Mouse (Mus musculus) forebrain, embryonic 15.5 days (tissue): ENCODE data around the gene Sco2. TPM values are rescaled to one million over a fixed set of nuclear protein-coding genes. Genes with fewer than 3 reads are reported as not detected.
A peak's percentile ranks its signal among the peaks of the same experiment; 100 is the strongest.

Source experiments
- ATAC-seq: fragments of 200-750 bp; cut with Nextera tagmentation; replicated peaks from 2 replicates; pipeline ENCODE4 v1.8.0; 2017; ENCODE audit warnings: mild to moderate bottlenecking, moderate TSS enrichment, moderate library complexity
- H3K27ac ChIP-seq: fragments of 300-500 bp; sonication (generic); replicated peaks from 2 replicates; pipeline ENCODE4 v1.5.1; 2015; ENCODE audit warnings: mild to moderate bottlenecking, inconsistent platforms
- H3K27me3 ChIP-seq: fragments of 300-500 bp; sonication (generic); 2 replicates; pipeline ENCODE4 v1.6.1; 2015; ENCODE audit warnings: inconsistent platforms
- H3K36me3 ChIP-seq: fragments of 300-500 bp; sonication (generic); 2 replicates; pipeline ENCODE4 v1.6.1; 2015; ENCODE audit warnings: mild to moderate bottlenecking, inconsistent platforms
- H3K4me1 ChIP-seq: fragments of 300-500 bp; sonication (generic); 2 replicates; pipeline ENCODE4 v1.6.1; 2015; ENCODE audit warnings: inconsistent platforms
- H3K4me2 ChIP-seq: fragments of 300-500 bp; sonication (generic); replicated peaks from 2 replicates; pipeline ENCODE4 v1.6.1; 2015; ENCODE audit warnings: mild to moderate bottlenecking, inconsistent platforms
- H3K4me3 ChIP-seq: fragments of 300-500 bp; sonication (generic); 2 replicates; pipeline ENCODE4 v1.5.1; 2015; ENCODE audit warnings: mild to moderate bottlenecking, inconsistent platforms
- H3K9ac ChIP-seq: fragments of 300-500 bp; sonication (generic); replicated peaks from 2 replicates; pipeline ENCODE4 v1.6.1; 2015; ENCODE audit warnings: mild to moderate bottlenecking, inconsistent platforms
- H3K9me3 ChIP-seq: fragments of 300-500 bp; sonication (generic); 2 replicates; pipeline ENCODE4 v1.6.1; 2016; ENCODE audit warnings: inconsistent platforms
- WGBS: fragments of 180-500 bp; shearing (Covaris S2); methylation state at CpG from one replicate; pipeline ENCODE4 v1.1.7; 2015; ENCODE audit warnings: mixed read lengths; 5-methylcytosine and 5-hydroxymethylcytosine counted together
- polyA plus RNA-seq: library from polyadenylated mRNA; unstranded; fragments of >200 nt; fragmentation: Nextera tagmentation; extraction: Ambion mirVana; gene quantifications from 2 replicates; pipeline ENCODE4 v1.2.1, GENCODE M21; 2015

Sco2 gene
- polyA plus RNA-seq, 1 experiment from 2014 or later = 10.2 TPM

DNA sequence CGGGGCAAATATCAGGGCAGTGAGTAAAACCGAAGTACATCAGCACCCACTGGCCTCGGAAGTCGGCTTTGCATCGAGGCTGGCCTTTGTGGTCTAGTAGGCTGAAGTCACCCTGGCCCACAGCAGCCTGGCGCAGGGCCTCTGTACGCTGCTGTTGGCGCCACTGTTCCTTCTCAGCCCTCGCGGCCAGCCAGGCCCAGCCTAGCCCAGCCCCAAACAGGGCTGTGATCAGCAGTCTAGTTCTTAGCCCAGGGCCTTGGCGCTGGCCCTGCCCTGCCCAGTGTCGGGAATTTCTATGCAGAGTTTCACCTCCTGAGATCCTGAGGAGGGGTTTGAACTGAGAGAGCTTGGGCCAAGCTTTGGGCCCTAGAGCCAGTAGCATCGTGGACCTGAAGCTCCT, 1.6 kb downstream of the Sco2 start:
- Histone ChIP-seq H3K27ac (no peak overlapping the region), H3K9me3 (no peaks in the 10 kb centered on the region), H3K27me3 (peaks cover 14% of the 10 kb centered on the region), H3K9ac (no peak overlapping the region), H3K4me1 (peaks cover 14% of the 10 kb centered on the region), H3K4me3 (no peak overlapping the region), H3K36me3 (peaks cover 55% of the 10 kb centered on the region), H3K4me2 (no peak overlapping the region)
- no peak for ATAC-seq
- WGBS = 92% methylated on average over 13 of the region's 13 CpGs

DNA sequence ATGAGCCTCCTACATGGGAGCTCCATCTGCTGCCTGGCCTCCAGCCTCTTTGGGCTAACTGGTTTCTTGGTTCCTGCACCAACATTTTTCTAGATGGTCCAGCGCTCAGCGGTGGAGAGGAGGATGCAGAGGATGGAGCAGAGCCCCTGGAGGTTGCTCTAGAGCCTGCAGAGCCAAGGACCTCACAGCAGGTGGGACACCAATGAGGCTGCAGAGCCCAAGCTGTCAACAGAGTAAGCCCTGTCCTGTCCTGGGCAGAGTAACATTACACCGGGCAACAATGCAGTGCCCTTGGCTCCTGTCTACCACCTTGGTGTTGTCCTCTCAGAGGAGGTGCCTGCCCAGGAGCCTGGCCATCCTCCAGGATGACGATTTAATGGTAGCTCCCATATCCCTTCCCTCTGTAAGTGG, 8.5 kb downstream of the Sco2 start:
- no peaks in the 10 kb centered on the region for H3K27me3 ChIP-seq
- 97% methylated on average over 4 of the region's 4 CpGs for WGBS

DNA sequence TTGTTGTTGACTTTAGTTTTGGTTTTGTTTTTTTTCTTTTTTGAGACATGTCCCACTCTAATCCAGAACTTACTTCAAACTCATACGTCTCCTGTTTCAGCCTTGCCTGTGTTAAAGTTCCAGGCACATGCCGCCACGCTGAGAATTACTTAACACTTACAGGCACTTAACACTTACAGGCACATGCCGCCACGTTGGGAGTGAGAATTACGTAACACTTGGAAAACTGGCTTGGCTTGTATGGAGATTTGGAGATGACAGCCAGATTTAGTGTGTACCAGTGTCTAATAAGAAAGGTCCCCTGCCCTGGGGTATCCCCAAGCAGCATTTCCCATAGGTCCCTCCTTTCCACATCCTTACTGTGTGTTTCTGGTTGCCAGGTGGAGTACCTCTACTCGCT, 10.6 kb downstream of the Sco2 start:
- Histone ChIP-seq H3K4me2 (no peak overlapping the region), H3K4me1 (0 out of 2 replicates have a peak, but pooled peaks cover 4% of the 10 kb centered on the region), H3K36me3 (peaks cover 74% of the 10 kb centered on the region), H3K9me3 (no peaks in the 10 kb centered on the region), H3K4me3 (no peak overlapping the region), H3K27me3 (no peaks in the 10 kb centered on the region), H3K9ac (no peak overlapping the region), H3K27ac (no peak overlapping the region)
- ATAC-seq = no peak
- 90% methylated on average over 7 of the region's 7 CpGs for WGBS

More for the DNA sequence above, 8.5 kb downstream of the Sco2 start:
- H3K4me2 ChIP-seq = no peak overlapping the region
- H3K36me3 ChIP-seq = peaks cover 95% of the 10 kb centered on the region
- H3K4me1 ChIP-seq = no peaks in the 10 kb centered on the region
- H3K9ac ChIP-seq = no peak overlapping the region
- no peak for ATAC-seq
- no peaks in the 10 kb centered on the region for H3K9me3 ChIP-seq
- no peak overlapping the region for H3K4me3 ChIP-seq
- no peak overlapping the region for H3K27ac ChIP-seq

DNA sequence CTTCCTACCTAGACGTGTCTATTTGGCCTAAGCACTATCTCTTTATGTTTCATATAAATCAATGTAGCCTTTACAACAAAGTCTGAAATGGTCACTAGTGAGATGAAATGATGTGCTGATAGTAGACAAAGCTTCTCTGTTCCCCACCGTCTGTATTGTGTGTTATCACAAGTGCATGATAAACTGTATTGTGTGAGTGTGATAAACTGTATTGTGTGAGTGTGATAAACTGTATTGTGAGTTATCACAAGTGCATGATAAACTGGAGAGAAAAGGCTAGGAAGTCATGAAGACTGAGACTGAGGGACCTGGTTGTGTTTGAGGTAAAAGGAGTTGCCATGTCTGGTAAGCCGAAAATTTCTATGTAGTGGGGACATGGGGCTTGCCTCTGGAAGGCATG, 14.9 kb downstream of the Sco2 start:
- H3K4me1 ChIP-seq = peaks cover 35% of the 10 kb centered on the region
- H3K9me3 ChIP-seq = no peaks in the 10 kb centered on the region
- no peak for ATAC-seq
- H3K9ac ChIP-seq = no peak overlapping the region
- H3K27ac ChIP-seq = no peak overlapping the region
- no peaks in the 10 kb centered on the region for H3K27me3 ChIP-seq
- no peak overlapping the region for H3K4me2 ChIP-seq
- H3K36me3 ChIP-seq = peaks cover 32% of the 10 kb centered on the region
- H3K4me3 ChIP-seq = no peak overlapping the region
- 89% methylated on average over 3 of the region's 3 CpGs for WGBS

DNA sequence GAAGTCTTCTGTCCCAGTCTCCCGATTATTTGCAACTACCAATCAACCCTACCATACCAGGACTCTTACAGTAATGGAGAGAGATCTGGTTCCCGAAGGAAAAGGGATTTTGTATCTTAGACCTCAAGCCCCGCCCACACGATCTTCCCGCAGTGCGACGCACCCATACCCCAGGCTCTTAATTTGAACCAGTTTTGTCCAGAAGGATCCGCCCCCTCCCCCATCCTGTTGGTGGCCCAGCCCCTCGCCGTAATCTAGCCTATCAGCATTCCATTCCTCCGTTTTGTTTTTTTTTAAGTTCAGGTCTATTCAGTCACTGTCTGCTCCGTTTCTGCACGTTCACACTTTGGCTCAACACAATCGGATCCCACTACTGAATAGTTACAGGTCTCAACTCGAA, 17.3 kb downstream of the Sco2 start:
- Histone ChIP-seq H3K27ac (peak overlapping the region; percentile 84), H3K9me3 (no peaks in the 10 kb centered on the region), H3K36me3 (peaks cover 30% of the 10 kb centered on the region), H3K4me2 (peak overlapping the region; percentile 84), H3K4me3 (peak overlapping the region; percentile 62), H3K9ac (peak overlapping the region; percentile 73), H3K27me3 (no peaks in the 10 kb centered on the region), H3K4me1 (peaks cover 37% of the 10 kb centered on the region)
- peak; percentile 66 for ATAC-seq
- WGBS = under 1% methylated on average over 15 of the region's 15 CpGs

DNA sequence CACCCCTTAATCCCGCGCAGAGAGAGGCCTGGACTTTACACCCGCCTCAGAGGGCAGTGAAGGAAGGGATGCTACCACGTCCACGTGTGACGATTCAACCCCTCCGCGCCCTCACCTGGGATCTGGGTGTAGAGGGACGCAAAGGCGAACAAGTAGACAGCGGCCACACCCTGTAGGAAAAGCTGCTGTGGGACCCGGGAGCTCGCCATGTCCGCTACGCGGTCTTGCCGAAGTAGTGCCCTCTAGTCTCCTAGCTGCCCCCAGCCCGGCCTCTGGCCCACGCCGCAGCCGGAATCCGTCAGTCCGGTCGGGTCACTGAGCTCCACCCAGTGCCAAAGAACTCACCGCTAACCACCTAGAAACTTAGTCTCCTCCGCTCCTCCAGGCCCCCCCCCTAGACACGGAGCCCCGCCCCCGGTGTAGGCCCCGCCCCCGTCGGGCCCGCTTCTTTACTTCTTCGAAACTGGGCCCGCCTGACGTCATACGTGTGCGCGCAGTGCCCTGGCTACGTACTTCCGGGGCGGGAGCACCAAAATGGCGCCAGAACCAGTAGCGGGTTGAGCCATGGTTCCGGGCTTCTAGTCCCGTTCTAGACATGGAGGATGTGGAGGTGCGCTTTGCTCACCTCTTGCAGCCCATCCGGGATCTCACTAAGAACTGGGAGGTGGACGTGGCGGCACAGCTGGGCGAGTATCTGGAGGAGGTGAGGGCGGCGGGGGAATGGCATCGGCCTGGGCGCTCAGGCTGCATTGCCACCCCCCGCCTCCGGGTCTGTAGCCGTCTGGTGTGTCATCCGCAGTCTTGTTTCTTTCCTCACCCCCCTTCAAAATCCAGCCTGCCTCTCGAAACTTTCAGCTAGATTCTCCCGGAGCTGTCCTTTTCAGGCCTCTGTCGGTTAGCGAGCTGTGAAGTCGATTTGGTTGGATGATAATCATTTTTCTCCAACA, 18.1 kb downstream of the Sco2 start, which contains the start of the genes Lmf2 and Ncaph2:
Gene Lmf2 (minus strand): TSS at position 419 of the 947 bp plus-strand sequence.
Gene Ncaph2 (plus strand): TSS at position 479 of the 947 bp plus-strand sequence.
- Histone ChIP-seq H3K4me2 (peak within 1 kb of the TSS; percentile 84), H3K9ac (peak within 1 kb of the TSS; percentile 73), H3K9me3 (no peaks in the 10 kb centered on the region), H3K27me3 (no peaks in the 10 kb centered on the region), H3K27ac (peak within 1 kb of the TSS; percentile 84), H3K4me1 (peaks cover 37% of the 10 kb centered on the region), H3K36me3 (peaks cover 30% of the 10 kb centered on the region), H3K4me3 (peak within 1 kb of the TSS; percentile 62)
- peak; percentile 92 for ATAC-seq
- under 1% methylated on average over 64 of the region's 64 CpGs for WGBS

DNA sequence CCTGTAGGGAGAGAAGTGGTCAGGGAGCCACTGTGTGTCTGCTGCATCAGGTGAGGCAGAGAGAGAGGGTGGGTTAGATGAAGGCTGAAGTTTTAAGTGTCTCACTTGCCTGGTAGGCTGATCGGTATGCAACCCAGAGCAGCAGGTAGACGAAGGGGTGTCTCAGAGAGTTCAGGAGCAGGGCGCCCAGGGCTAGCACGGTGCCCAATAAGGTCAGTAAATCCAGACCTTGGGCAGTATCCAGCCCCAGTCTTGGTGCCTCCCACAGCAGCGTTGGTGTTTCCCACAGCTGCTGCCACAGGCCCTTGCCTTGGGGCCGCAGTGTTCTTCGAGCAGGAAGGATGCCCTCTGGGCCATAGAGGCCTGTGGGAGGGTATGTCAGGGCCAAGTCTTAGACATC, 19.2 kb downstream of the Sco2 start:
- Histone ChIP-seq H3K27ac (no peak overlapping the region), H3K36me3 (peaks cover 28% of the 10 kb centered on the region), H3K4me3 (peak overlapping the region; percentile 62), H3K4me1 (peaks cover 37% of the 10 kb centered on the region), H3K27me3 (no peaks in the 10 kb centered on the region), H3K9ac (peak overlapping the region; percentile 73), H3K4me2 (peak overlapping the region; percentile 84), H3K9me3 (no peaks in the 10 kb centered on the region)
- WGBS = 83% methylated on average over 7 of the region's 7 CpGs
- ATAC-seq = no peak

DNA sequence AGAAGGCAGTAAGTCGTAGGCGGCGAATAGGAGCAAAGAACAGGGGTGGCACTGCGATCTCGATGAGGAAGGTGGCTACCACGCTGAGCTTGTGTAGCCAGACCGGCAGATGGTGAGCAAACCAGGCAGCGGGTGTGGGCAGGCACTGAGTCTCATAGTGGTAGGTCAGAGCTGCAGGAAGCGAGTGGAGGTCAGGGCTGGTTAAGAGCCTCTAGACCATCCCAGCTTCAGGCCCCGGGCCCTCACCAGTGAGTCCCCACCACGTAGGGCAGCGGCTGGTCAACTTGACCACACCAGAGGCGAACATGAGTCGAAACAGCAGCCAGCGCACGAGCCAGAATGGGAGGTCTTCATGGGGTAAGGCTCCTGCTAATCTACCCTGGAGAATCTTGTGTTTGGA, 19.8 kb downstream of the Sco2 start:
- Histone ChIP-seq H3K27ac (no peak overlapping the region), H3K27me3 (no peaks in the 10 kb centered on the region), H3K4me2 (peak overlapping the region; percentile 84; the same call in 1 of the 2 replicates), H3K9me3 (no peaks in the 10 kb centered on the region), H3K4me1 (peaks cover 37% of the 10 kb centered on the region), H3K4me3 (no peak overlapping the region), H3K9ac (no peak overlapping the region), H3K36me3 (peaks cover 28% of the 10 kb centered on the region)
- no peak for ATAC-seq
- WGBS = 95% methylated on average over 16 of the region's 16 CpGs

DNA sequence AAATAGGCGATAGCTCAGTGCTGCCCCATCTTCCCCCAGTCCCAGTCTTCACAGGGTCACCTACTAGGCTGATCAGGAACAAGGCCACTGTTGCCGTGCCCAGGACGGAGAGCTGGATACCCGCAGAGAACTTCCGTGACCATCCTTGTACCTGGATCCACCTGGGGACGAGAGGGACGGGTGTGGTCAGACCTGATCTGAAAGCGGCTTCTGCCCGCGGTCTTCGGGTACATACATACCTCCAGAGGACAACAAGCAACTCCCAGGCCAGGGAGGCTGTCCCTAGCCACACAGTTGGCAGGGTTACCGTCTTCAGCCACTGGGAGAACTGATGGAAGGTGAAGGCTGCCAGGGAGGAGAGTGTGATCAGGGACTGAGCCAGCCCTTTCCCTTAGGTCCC, 20.9 kb downstream of the Sco2 start:
- Histone ChIP-seq H3K27ac (no peak overlapping the region), H3K4me2 (no peak overlapping the region), H3K9ac (no peak overlapping the region), H3K4me1 (peaks cover 31% of the 10 kb centered on the region), H3K9me3 (no peaks in the 10 kb centered on the region), H3K4me3 (no peak overlapping the region), H3K27me3 (no peaks in the 10 kb centered on the region), H3K36me3 (peaks cover 28% of the 10 kb centered on the region)
- 97% methylated on average over 12 of the region's 12 CpGs for WGBS
- ATAC-seq = no peak

DNA sequence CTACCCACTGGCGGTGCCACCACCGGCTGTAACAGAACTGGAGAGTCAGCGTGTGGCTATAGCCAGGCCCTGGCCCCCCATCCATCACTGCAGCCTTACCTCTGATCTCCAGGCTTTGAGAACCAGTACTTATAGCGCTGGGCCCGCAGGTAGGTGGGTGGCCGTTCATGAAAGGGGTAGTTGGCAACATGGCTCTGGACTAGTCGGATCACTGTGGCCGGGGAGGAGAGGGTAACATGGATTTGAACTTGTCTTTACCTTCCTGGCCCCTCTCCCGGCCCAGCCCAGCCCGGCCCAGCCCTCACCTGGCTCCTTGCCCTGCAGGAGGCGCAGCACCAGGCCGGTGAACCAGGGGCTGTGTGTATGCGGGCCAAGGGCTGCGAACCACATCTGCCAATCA, 21.6 kb downstream of the Sco2 start:
- no peak overlapping the region for H3K4me2 ChIP-seq
- peaks cover 28% of the 10 kb centered on the region for H3K36me3 ChIP-seq
- H3K4me3 ChIP-seq = no peak overlapping the region
- no peaks in the 10 kb centered on the region for H3K9me3 ChIP-seq
- 95% methylated on average over 14 of the region's 14 CpGs for WGBS
- no peaks in the 10 kb centered on the region for H3K27me3 ChIP-seq
- no peak overlapping the region for H3K27ac ChIP-seq
- peaks cover 23% of the 10 kb centered on the region for H3K4me1 ChIP-seq
- ATAC-seq = no peak
- H3K9ac ChIP-seq = no peak overlapping the region

DNA sequence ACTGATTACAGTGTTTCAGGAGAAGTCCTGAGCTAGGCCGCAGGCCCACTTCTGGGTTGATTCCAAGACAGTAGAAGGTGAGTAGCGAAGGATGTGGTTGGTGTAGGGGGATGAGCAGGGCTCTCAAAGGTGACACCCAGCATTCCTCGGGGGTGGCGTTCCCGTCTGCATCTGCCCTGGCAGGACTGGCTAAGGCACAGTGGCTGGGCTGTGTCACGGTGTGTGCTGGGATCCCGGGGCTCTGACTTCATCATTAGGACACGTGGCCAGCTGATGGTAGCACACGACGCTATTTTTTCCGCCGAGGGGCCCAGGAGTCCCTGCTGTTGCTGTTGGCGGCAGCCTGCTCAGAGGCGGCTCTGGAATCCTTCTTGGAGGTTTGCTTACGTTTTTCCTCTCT, 22.3 kb downstream of the Sco2 start:
- Histone ChIP-seq H3K4me2 (no peak overlapping the region), H3K9me3 (no peaks in the 10 kb centered on the region), H3K27ac (no peak overlapping the region), H3K27me3 (no peaks in the 10 kb centered on the region), H3K4me3 (no peak overlapping the region), H3K9ac (no peak overlapping the region), H3K4me1 (peaks cover 16% of the 10 kb centered on the region), H3K36me3 (peaks cover 28% of the 10 kb centered on the region)
- ATAC-seq = no peak
- 93% methylated on average over 15 of the region's 15 CpGs for WGBS

DNA sequence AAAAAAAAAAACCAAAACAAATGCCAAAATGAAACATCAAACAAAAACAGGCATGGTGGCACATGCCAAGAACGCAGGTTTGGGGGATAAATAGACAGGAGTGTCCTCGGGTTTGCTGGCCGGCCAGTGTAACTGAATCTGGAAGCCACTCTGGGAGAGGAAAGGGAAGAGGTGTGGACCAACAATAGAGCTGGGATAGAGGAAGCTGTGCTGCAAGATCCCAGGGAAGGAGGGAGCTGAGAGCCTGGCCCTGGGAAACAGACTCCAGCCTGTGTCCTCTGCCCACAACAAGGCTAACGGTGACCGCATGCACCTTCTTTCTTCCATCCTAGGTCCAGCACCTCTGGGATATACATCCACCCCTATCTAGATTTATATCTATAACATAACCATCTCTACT, 23.2 kb downstream of the Sco2 start:
- no peak for ATAC-seq
- peaks cover 28% of the 10 kb centered on the region for H3K36me3 ChIP-seq
- H3K9ac ChIP-seq = no peak overlapping the region
- H3K27me3 ChIP-seq = no peaks in the 10 kb centered on the region
- WGBS = 87% methylated on average over 5 of the region's 5 CpGs
- H3K4me1 ChIP-seq = peaks cover 15% of the 10 kb centered on the region
- H3K4me2 ChIP-seq = no peak overlapping the region
- H3K9me3 ChIP-seq = no peaks in the 10 kb centered on the region
- H3K4me3 ChIP-seq = no peak overlapping the region
- no peak overlapping the region for H3K27ac ChIP-seq
